Mouse (Mus musculus) cerebellum, adult 2 months (tissue): ENCODE measurements around the gene Psmb4.

Experiments
- CTCF ChIP-seq: fragments of 200-500 bp; IDR thresholded peaks from 2 replicates; pipeline ENCODE4 v1.5.1; 2011; ENCODE audit warnings: low read depth, mild to moderate bottlenecking, control low read depth, low read length, moderate library complexity, borderline replicate concordance; ENCODE audit not compliant: insufficient read depth
- POLR2A ChIP-seq: fragments of 200-500 bp; IDR thresholded peaks from 2 replicates; pipeline ENCODE4 v1.6.1; 2011; ENCODE audit warnings: low read length, control low read depth, borderline replicate concordance; ENCODE audit not compliant: insufficient read depth

GRCm38 (mm10) chr3:94838631-94839030 is 48.1 kb downstream of the Psmb4 start:
- TF ChIP-seq CTCF (no peak), POLR2A (no peak)
